Mouse (Mus musculus) bone marrow, adult 2 months (tissue): ENCODE measurements around the gene Ncapd2.

Source experiments
- CTCF ChIP-seq: fragments of 200-500 bp; IDR thresholded peaks from 2 replicates; pipeline ENCODE4 v1.5.1; 2011; ENCODE audit warnings: low read length, control low read depth; ENCODE audit not compliant: control insufficient read depth, insufficient read depth
- POLR2A ChIP-seq: fragments of 200-500 bp; IDR thresholded peaks from 2 replicates; pipeline ENCODE4 v1.6.1; 2011; ENCODE audit warnings: low read depth, mild to moderate bottlenecking, control low read depth, low read length, borderline replicate concordance; ENCODE audit not compliant: control insufficient read depth

GRCm38 (mm10) chr6:125152212-125153017 is 39.1 kb downstream of the Ncapd2 start:
- no peak for TF ChIP-seq POLR2A
- TF ChIP-seq CTCF, result no peak
